Mouse (Mus musculus): Measurements from ENCODE around the gene Rnf20.

Gene Rnf20

DNA sequence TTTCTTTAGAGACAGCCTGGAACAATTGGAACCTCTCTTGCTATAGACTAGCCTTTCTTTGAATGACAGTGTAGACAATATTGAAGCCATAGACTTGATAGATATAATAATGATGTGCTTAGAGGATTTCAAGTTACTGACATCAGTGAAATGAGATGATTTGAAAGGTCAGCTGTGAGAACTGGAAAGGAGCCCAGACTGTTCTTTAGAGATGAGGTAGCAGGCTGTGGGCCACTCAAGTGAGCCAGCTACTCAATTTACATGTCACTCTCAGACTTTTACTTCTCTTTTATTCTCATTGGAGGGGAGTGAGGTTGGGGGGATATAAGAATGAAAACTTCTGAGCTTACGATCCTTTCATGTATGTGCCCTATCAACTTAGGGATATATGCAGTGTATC is 27.6 kb downstream of the Rnf20 start:
- no peak for DNase-seq (ENCODE audit: low spot score)

DNA sequence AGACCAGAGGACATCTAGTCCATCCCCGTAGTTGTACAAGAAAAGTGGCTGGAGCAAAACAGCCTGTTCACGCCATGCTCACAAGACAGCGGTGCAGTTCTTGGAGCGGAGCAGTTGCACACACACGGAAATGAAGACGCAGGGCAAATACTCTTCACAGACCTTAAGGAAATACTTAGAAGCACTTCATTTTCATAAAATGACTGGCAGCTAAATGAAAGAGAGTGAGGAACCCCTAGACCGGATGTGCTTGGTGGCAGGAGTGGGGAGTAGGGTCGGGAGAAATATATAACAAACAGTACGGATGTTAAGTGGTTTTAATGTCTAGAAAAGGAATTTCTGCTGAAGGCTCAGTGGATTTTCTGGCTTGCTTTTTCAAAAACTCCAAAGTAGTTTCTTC is 29.9 kb downstream of the Rnf20 start:
- no peak for DNase-seq (ENCODE audit: low spot score)

DNA sequence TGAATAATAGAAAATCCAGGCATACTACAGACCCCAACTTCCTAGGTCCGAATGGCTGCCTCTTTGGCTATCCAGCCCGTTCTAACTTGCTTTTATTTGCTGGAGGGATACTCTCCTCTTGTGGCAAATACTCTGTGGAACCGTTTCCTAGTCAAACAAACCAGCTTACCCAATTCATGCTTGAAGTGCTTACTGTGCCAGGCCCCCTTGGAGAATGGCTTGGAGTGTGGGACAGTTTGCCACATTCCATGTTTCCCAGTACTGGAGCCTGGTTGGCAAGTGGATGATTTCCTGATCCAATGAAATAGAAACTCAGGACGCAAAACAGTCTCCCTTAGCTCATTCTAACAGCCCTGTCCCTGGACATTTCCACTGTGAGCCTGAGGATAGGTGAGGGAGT is 30.4 kb downstream of the Rnf20 start:
- DNase-seq (ENCODE audit: low spot score), result no peak

DNA sequence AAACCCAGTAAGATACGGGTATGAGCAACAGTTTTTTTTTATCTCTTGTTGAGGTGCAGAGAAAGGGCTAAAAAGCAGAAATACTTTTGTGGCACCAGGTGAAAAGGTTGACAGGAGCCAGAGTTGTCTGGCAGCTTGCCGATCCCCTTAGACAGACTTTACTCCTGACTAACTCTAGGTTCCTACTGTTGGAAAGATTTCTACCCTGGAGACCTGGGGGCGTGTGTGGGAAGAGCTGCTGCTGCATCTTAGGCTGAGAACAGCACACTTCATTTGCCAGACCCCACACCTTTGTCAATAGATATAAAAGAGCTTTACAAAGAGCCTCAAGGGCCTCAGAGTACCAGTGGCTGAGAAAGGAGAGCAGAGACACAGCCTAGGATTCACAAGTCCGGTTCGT is 33.0 kb downstream of the Rnf20 start:
- no peak for DNase-seq (ENCODE audit: low spot score)

DNA sequence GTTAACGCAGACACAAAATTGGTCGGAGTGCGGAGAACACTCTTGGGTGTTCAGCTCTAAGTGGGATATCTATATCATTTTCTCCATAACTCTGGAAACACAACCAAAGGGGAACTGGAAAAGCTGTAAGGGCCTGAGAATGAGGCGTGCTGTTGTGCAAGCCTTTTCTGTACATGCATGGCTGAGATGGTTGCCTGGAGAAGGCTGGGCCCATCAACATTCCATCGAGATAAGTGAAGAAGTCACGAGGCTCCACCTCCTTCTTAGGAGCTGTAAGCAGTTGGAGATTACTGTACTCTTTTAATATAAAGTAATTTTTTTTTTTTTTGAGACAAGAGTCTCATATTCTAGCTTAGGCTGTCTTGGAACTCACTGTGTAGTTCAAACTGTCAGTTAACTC is 44.3 kb downstream of the Rnf20 start:
- no peak for DNase-seq (ENCODE audit: low spot score)

DNA sequence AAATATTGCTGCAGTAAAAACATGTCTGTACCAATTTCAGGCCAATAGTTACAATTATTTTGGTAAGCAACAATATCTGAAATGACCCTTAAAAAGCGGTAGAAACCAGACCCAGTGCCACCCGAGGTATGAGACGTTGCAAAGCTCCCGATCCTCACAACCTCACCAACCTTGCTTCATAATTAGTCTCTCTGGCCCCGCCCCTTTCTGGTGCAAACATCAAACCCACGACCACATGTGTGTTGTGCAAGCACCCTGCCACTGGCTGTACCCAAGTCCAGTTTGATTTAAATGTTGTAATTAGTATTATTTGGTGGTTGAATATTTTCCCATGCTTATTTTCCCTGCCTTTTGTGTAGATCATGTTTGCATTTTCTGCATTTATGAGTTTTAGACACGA is 45.0 kb downstream of the Rnf20 start:
- no peak for DNase-seq (ENCODE audit: low spot score)

DNA sequence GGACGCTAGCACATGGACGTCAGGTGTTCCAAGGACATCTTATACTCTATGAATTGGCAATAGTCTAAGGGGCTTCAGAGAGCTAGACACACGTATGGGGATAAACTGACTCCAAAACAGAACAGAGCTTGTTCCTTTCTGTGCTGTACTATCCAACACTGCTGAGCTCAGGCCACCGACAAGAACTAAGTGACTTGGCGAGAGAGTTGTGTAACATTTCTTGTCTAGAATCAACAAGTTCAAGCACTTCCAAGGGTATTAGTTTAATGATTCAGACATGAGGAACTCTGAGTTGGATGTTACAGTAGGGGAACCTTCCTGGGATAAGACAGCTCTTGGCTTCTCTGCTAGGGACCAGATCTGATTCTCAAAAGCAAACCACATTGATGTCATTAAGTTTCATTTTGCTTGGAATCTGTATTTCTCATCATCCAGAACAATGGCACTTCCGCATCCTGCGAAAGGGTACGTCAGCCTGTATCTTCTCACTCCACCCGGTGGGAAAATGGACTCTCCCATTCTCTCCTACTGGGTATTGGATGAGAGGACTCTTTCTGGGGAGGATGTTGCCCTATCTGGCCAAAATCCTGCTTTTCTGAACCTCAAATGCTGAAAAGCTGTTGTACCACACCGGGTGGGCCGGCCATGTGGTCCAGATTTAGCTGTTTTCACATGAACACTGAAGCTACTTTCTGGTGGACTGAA is 48.5 kb downstream of the Rnf20 start:
- DNase-seq (ENCODE audit: low spot score), result no peak

DNA sequence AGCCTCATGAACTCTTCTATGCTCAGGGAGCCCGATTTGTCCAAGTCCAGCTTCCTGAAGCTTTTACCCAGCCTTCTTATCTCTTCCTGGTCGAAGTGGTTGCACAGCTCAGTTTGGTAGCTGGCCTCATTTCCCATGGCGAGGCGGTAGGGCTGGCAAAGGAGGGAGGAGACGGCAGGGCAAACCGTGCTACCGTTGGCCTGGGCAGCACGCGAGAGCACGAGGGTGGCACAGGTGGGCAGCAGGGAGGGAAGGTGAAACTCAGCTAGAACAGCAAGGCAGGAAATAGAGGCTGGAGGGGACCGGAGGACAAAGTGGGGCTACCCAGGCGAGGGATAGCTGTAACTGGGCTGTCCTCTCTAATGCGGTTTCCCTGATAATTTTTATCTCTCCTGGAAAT is 50.0 kb downstream of the Rnf20 start, which contains the start of gene Ppp3r2:
Gene Ppp3r2 (minus strand): TSS at position 213 of the 400 bp plus-strand sequence.
- DNase-seq (ENCODE audit: low spot score), result no peak

DNA sequence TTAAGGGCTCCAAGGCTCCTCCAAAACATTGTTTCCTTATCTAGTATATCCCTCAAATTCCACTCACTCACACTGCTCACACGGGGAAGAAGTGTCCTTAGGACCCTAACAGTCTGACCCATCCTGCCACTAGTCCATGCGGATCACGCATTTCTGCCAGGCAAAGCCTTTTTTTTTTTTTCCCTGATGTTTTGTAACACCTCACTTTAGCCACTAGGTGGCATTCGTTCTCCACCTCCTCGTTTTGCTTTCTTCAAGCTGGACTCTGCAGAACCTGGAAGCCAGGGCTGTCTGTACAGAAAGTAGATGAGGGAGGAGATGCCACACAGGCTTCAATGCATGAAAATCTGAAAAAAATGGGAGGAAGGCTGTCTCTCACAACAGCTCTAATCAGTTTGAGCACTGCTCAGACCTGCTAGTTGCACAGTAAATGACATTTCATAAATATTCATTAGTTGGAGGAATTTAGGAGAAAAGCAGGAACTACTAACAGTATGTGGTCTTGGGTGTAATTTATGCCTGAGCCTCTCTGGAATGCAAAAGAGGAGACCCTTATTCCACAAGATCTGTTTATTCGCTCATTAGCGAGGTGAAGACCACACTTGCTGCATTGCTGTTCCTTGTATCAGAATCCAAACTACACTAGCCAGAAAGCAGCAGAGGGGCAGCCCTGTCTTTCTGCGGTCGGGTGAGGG is 56.9 kb downstream of the Rnf20 start:
- DNase-seq (ENCODE audit: low spot score), result no peak

DNA sequence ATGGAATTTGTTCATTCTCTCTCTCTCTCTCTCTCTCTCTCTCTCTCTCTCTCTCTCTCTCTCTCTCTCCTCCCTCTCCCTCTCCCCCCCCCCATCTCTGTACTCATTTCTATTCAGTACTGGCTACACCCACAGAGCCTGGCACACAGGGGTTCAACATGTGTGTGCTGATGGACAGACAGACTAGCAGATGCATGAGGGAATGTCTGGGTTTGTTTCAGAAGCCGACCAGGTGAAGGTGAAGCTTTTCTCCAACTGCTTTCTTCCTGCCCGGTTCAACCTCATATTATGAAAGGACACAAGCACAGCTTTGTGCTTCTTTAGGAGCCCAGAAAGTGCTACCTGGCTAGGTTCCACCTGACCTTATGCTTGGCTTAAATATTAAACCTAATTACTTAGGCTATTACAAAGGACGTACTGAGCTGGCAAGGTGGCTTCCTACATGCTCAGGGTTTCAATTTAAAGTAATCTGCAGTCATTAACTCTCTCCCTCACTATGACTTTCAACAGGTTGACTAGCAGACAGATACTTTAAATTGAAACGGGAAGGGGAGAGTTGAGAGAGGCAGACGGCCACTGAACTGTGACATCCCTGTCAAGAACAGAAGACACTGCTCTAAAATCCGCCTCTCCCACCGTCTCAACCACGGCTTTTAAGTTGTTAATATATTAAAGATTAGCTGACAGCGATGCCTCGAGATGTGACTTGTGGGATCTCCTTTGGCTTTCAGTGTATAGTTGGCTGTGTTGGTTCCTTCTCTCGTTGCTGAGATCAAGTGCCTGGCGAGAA is 59.8 kb downstream of the Rnf20 start:
- DNase-seq (ENCODE audit: low spot score), result no peak

Data from ovary, adult 18-20 months (tissue).